Mouse (Mus musculus): Measurements from ENCODE around the gene Nek11. TPM values are rescaled to one million over a fixed set of nuclear protein-coding genes. Genes with fewer than 3 reads are reported as not detected.
"Not testable (repeated sequence)": the region's sequence is repeated elsewhere in the genome, so short reads cannot be mapped to it uniquely, and the experiment has no call there.

Nek11 gene
- polyA plus RNA-seq, 1 experiment from 2014 or later, result 5.3 TPM

- no peaks in the 10 kb centered on the region for H3K36me3 ChIP-seq
- WGBS, result 23% methylated on average over 5 of the region's 5 CpGs
- peaks cover 14% of the 10 kb centered on the region for H3K4me1 ChIP-seq
- H3K27me3 ChIP-seq, result no peaks in the 10 kb centered on the region
- H3K4me3 ChIP-seq (replicated peaks), result peak overlapping the region; percentile 74
- H3K27ac ChIP-seq (replicated peaks), result no peak overlapping the region
- 0 out of 2 replicates have a peak overlapping the region, but pooled peaks have one; percentile 67 for H3K9ac ChIP-seq
- H3K4me2 ChIP-seq (replicated peaks), result peak overlapping the region; percentile 86
- ATAC-seq (ENCODE audit: insufficient number of reproducible peaks, low FRiP score, low TSS enrichment, low read depth), result no peak
- no peaks in the 10 kb centered on the region for H3K9me3 ChIP-seq (replicated peaks)
Observed at GRCm38 (mm10) chr9:105132002-105132367, 263.3 kb downstream of the Nek11 start.

GRCm38 (mm10) chr9:105131253-105132001 is 263.9 kb downstream of the Nek11 start, which contains the start of gene Nudt16:
Nudt16 (minus strand) TSS chr9:105131824.
- Histone ChIP-seq H3K4me3 (replicated peaks) (peak within 1 kb of the TSS; percentile 74), H3K9ac (peak within 1 kb of the TSS; percentile 67), H3K36me3 (no peaks in the 10 kb centered on the region), H3K9me3 (replicated peaks) (no peaks in the 10 kb centered on the region), H3K27ac (replicated peaks) (peak within 1 kb of the TSS; percentile 78), H3K4me2 (replicated peaks) (peak within 1 kb of the TSS; percentile 86), H3K4me1 (peaks cover 14% of the 10 kb centered on the region), H3K27me3 (no peaks in the 10 kb centered on the region)
- ATAC-seq (ENCODE audit: insufficient number of reproducible peaks, low FRiP score, low TSS enrichment, low read depth), result peak; percentile 93
- WGBS, result under 1% methylated on average over 60 of the region's 60 CpGs

DNA sequence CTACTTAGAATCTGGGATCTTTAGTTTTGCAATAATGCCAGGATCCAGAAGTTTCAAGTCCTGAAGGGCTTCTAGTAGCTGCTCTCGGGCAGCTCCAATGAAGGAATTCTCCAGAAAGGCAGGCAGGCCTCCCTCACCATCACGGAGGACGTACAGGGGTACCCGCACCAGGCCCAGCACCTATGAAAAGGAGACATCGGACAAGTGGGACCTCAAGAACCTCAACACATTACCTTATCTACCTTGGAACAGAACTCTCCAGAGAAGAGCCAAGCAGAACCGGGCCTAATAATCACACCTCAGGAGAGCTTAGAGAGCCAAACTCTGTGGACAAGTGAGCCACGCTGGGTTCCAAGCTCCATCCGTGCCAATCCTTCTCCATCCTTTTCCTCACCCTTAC is 265.0 kb downstream of the Nek11 start:
- Histone ChIP-seq H3K4me3 (replicated peaks) (no peak overlapping the region), H3K4me1 (peaks cover 14% of the 10 kb centered on the region), H3K9ac (no peak overlapping the region), H3K4me2 (replicated peaks) (no peak overlapping the region; the same call in 1 of the 2 replicates), H3K27me3 (no peaks in the 10 kb centered on the region), H3K36me3 (no peaks in the 10 kb centered on the region), H3K9me3 (replicated peaks) (no peaks in the 10 kb centered on the region), H3K27ac (replicated peaks) (no peak overlapping the region)
- WGBS, result 96% methylated on average over 8 of the region's 8 CpGs
- ATAC-seq (ENCODE audit: insufficient number of reproducible peaks, low FRiP score, low TSS enrichment, low read depth), result no peak

- not testable (repeated sequence) for H3K27me3 ChIP-seq; ATAC-seq (ENCODE audit: insufficient number of reproducible peaks, low FRiP score, low TSS enrichment, low read depth); H3K36me3 ChIP-seq; H3K27ac ChIP-seq (replicated peaks); H3K9me3 ChIP-seq (replicated peaks); H3K4me1 ChIP-seq; H3K9ac ChIP-seq; H3K4me2 ChIP-seq (replicated peaks); H3K4me3 ChIP-seq (replicated peaks)
- WGBS, result 93% methylated on average over 3 of the region's 3 CpGs
Observed at GRCm38 (mm10) chr9:105125206-105125605, 270.1 kb downstream of the Nek11 start.

Other genes starting within 250 kb of the Nek11 start
- gene Aste1, start 132 bp downstream of the Nek11 start, polyA plus RNA-seq (2015; fragmentation: Nextera tagmentation; extraction: Ambion mirVana), result 11.5 and 12.2 TPM in 2 replicates
- 56.7 and 57.7 TPM in 2 replicates for gene Atp2c1, start 131.8 kb upstream of the Nek11 start, polyA plus RNA-seq (2015; fragmentation: Nextera tagmentation; extraction: Ambion mirVana)
- gene Pik3r4, start 247.5 kb upstream of the Nek11 start, polyA plus RNA-seq (2015; fragmentation: Nextera tagmentation; extraction: Ambion mirVana), result 22.5 and 24.3 TPM in 2 replicates